Mouse (Mus musculus): ENCODE data around the gene Fam71e1.

- TF ChIP-seq GATA1 (IDR thresholded peaks at IDR 0.05; ENCODE audit: low read length): no peak
- TF ChIP-seq TAL1 (IDR thresholded peaks at IDR 0.05; ENCODE audit: low read length): no peak
Measured at GRCm38 (mm10) chr7:44520990-44521389, 24.6 kb downstream of the Fam71e1 start.

All from erythroblast, embryonic 14.5 days (primary cell).